Mouse (Mus musculus) forebrain, embryonic 13.5 days (tissue): ENCODE results near the gene Pin1. TPM values are rescaled to one million over a fixed set of nuclear protein-coding genes. Genes with fewer than 3 reads are reported as not detected.
A peak's percentile ranks its signal among the peaks of the same experiment; 100 is the strongest.

Source experiments
- ATAC-seq: fragments of 200-750 bp; cut with Nextera tagmentation; 2 replicates; pipeline ENCODE4 v1.8.0; 2017
- H3K27ac ChIP-seq: fragments of 300-500 bp; sonication (generic); 2 replicates; pipeline ENCODE4 v1.5.1; 2015; ENCODE audit warnings: inconsistent platforms, mild to moderate bottlenecking, moderate library complexity
- H3K27me3 ChIP-seq: fragments of 300-500 bp; sonication (generic); 2 replicates; pipeline ENCODE4 v1.6.1; 2015; ENCODE audit warnings: mild to moderate bottlenecking, inconsistent platforms
- H3K36me3 ChIP-seq: fragments of 300-500 bp; sonication (generic); 2 replicates; pipeline ENCODE4 v1.6.1; 2015; ENCODE audit warnings: mild to moderate bottlenecking, inconsistent platforms; ENCODE audit not compliant: poor library complexity, severe bottlenecking
- H3K4me1 ChIP-seq: fragments of 300-500 bp; sonication (generic); 2 replicates; pipeline ENCODE4 v1.6.1; 2015; ENCODE audit warnings: inconsistent platforms
- H3K4me2 ChIP-seq: fragments of 300-500 bp; sonication (generic); 2 replicates; pipeline ENCODE4 v1.6.1; 2015; ENCODE audit warnings: inconsistent platforms, mild to moderate bottlenecking, moderate library complexity
- H3K4me3 ChIP-seq: fragments of 300-500 bp; sonication (generic); 2 replicates; pipeline ENCODE4 v1.5.1; 2015; ENCODE audit warnings: mild to moderate bottlenecking, inconsistent platforms
- H3K9ac ChIP-seq: fragments of 300-500 bp; sonication (generic); 2 replicates; pipeline ENCODE4 v1.6.1; 2015; ENCODE audit warnings: mild to moderate bottlenecking, inconsistent platforms
- H3K9me3 ChIP-seq: fragments of 300-500 bp; sonication (generic); replicated peaks from 2 replicates; pipeline ENCODE4 v1.6.1; 2016; ENCODE audit warnings: inconsistent platforms
- WGBS: fragments of 180-500 bp; shearing (Covaris S2); methylation state at CpG from one replicate; pipeline ENCODE4 v1.1.7; 2015; 5-methylcytosine and 5-hydroxymethylcytosine counted together
- polyA plus RNA-seq: library from polyadenylated mRNA; unstranded; fragments of >200 nt; fragmentation: Nextera tagmentation; extraction: Ambion mirVana; gene quantifications from 2 replicates; pipeline ENCODE4 v1.2.1, GENCODE M21; 2015

Pin1 gene
- polyA plus RNA-seq, 1 experiment from 2014 or later: 64.8 TPM

- Histone ChIP-seq H3K27ac (no peak overlapping the region), H3K4me2 (peak overlapping the region; percentile 100), H3K9me3 (no peaks in the 10 kb centered on the region), H3K9ac (peak overlapping the region; percentile 84), H3K4me1 (peaks cover 42% of the 10 kb centered on the region), H3K4me3 (peak overlapping the region; percentile 95), H3K36me3 (peaks cover 27% of the 10 kb centered on the region), H3K27me3 (no peaks in the 10 kb centered on the region)
- 34% methylated on average over 6 of the region's 6 CpGs for WGBS
- ATAC-seq: no peak
Observed at GRCm38 (mm10) chr9:20641501-20641900, 10.4 kb upstream of the Pin1 start.

GRCm38 (mm10) chr9:20642101-20642895 lies 9.6 kb upstream of the Pin1 start, which contains the start of gene Ubl5:
TSS of gene Ubl5 (plus strand) at chr9:20642878.
- under 1% methylated on average over 51 of the region's 51 CpGs for WGBS
- Histone ChIP-seq H3K36me3 (peaks cover 32% of the 10 kb centered on the region), H3K9me3 (no peaks in the 10 kb centered on the region), H3K4me2 (peak within 1 kb of the TSS; percentile 100), H3K9ac (peak within 1 kb of the TSS; percentile 84), H3K27me3 (no peaks in the 10 kb centered on the region), H3K4me3 (peak within 1 kb of the TSS; percentile 95), H3K4me1 (peaks cover 42% of the 10 kb centered on the region), H3K27ac (peak within 1 kb of the TSS; percentile 82)
- ATAC-seq: peak; percentile 89

GRCm38 (mm10) chr9:20642896-20643466 lies 8.9 kb upstream of the Pin1 start:
- no peaks in the 10 kb centered on the region for H3K27me3 ChIP-seq
- H3K4me3 ChIP-seq: peak overlapping the region; percentile 95
- peak overlapping the region; percentile 100 for H3K4me2 ChIP-seq
- peak; percentile 82 for ATAC-seq
- H3K9ac ChIP-seq: peak overlapping the region; percentile 84
- peak overlapping the region; percentile 82 for H3K27ac ChIP-seq
- WGBS: under 1% methylated on average over 30 of the region's 30 CpGs
- peaks cover 42% of the 10 kb centered on the region for H3K4me1 ChIP-seq
- H3K9me3 ChIP-seq: no peaks in the 10 kb centered on the region
- peaks cover 34% of the 10 kb centered on the region for H3K36me3 ChIP-seq

GRCm38 (mm10) chr9:20643781-20644180 lies 8.1 kb upstream of the Pin1 start:
- peaks cover 34% of the 10 kb centered on the region for H3K36me3 ChIP-seq
- H3K27ac ChIP-seq: peak overlapping the region; percentile 82
- H3K27me3 ChIP-seq: no peaks in the 10 kb centered on the region
- peak overlapping the region; percentile 95 for H3K4me3 ChIP-seq
- ATAC-seq: no peak
- H3K4me2 ChIP-seq: peak overlapping the region; percentile 100
- peaks cover 42% of the 10 kb centered on the region for H3K4me1 ChIP-seq
- H3K9ac ChIP-seq: peak overlapping the region; percentile 84
- no peaks in the 10 kb centered on the region for H3K9me3 ChIP-seq
- WGBS: 10% methylated on average over 13 of the region's 13 CpGs

- peak within 1 kb of the TSS; percentile 85 for H3K27ac ChIP-seq
- ATAC-seq: peak; percentile 54
- peak within 1 kb of the TSS; percentile 100 for H3K4me2 ChIP-seq
- peaks cover 35% of the 10 kb centered on the region for H3K36me3 ChIP-seq
- H3K27me3 ChIP-seq: no peaks in the 10 kb centered on the region
- peak within 1 kb of the TSS; percentile 84 for H3K9ac ChIP-seq
- WGBS: under 1% methylated on average over 43 of the region's 43 CpGs
- H3K9me3 ChIP-seq: no peaks in the 10 kb centered on the region
- peaks cover 42% of the 10 kb centered on the region for H3K4me1 ChIP-seq
- peak within 1 kb of the TSS; percentile 95 for H3K4me3 ChIP-seq
Observed at GRCm38 (mm10) chr9:20644360-20645081, 7.4 kb upstream of the Pin1 start, which contains the start of gene Fbxl12. TSS of gene Fbxl12 (minus strand) at chr9:20644767.

- peak overlapping the region; percentile 95 for H3K4me3 ChIP-seq
- H3K36me3 ChIP-seq: peaks cover 39% of the 10 kb centered on the region
- no peak for ATAC-seq
- H3K4me2 ChIP-seq: peak overlapping the region; percentile 100
- peaks cover 42% of the 10 kb centered on the region for H3K4me1 ChIP-seq
- 4% methylated on average over 17 of the region's 17 CpGs for WGBS
- no peaks in the 10 kb centered on the region for H3K27me3 ChIP-seq
- H3K9me3 ChIP-seq: no peaks in the 10 kb centered on the region
- H3K27ac ChIP-seq: peak overlapping the region; percentile 85
- peak overlapping the region; percentile 84 for H3K9ac ChIP-seq
Observed at GRCm38 (mm10) chr9:20645121-20645520, 6.8 kb upstream of the Pin1 start.

GRCm38 (mm10) chr9:20652260-20652658 lies 364 bp downstream of the Pin1 start:
- Histone ChIP-seq H3K4me1 (peaks cover 35% of the 10 kb centered on the region), H3K9me3 (no peaks in the 10 kb centered on the region), H3K4me3 (peak overlapping the region; percentile 87), H3K36me3 (peaks cover 61% of the 10 kb centered on the region), H3K27ac (0 out of 2 replicates have a peak overlapping the region, but pooled peaks have one; percentile 8), H3K4me2 (peak overlapping the region; percentile 85), H3K9ac (peak overlapping the region; percentile 89), H3K27me3 (no peaks in the 10 kb centered on the region)
- no peak; the same call in 1 of the 2 replicates for ATAC-seq
- under 1% methylated on average over 22 of the region's 25 CpGs for WGBS

GRCm38 (mm10) chr9:20653859-20654258 lies 2.0 kb downstream of the Pin1 start:
- Histone ChIP-seq H3K27me3 (no peaks in the 10 kb centered on the region), H3K27ac (no peak overlapping the region), H3K9me3 (no peaks in the 10 kb centered on the region), H3K4me2 (peak overlapping the region; percentile 85; the same call in 1 of the 2 replicates), H3K4me3 (0 out of 2 replicates have a peak overlapping the region, but pooled peaks have one; percentile 87), H3K36me3 (peaks cover 61% of the 10 kb centered on the region), H3K9ac (no peak overlapping the region), H3K4me1 (peaks cover 39% of the 10 kb centered on the region)
- 96% methylated on average over 3 of the region's 3 CpGs for WGBS
- ATAC-seq: no peak

- H3K9ac ChIP-seq: peak overlapping the region; percentile 21; the same call in 1 of the 2 replicates
- H3K9me3 ChIP-seq: no peaks in the 10 kb centered on the region
- H3K4me1 ChIP-seq: peaks cover 34% of the 10 kb centered on the region
- ATAC-seq: no peak
- 88% methylated on average over 3 of the region's 3 CpGs for WGBS
- no peak overlapping the region for H3K27ac ChIP-seq
- H3K27me3 ChIP-seq: no peaks in the 10 kb centered on the region
- no peak overlapping the region for H3K4me2 ChIP-seq
- H3K36me3 ChIP-seq: peaks cover 86% of the 10 kb centered on the region
- H3K4me3 ChIP-seq: no peak overlapping the region
Observed at GRCm38 (mm10) chr9:20657546-20657945, 5.7 kb downstream of the Pin1 start.

GRCm38 (mm10) chr9:20662325-20662724 lies 10.4 kb downstream of the Pin1 start:
- 50% methylated on average over 3 of the region's 3 CpGs for WGBS
- Histone ChIP-seq H3K27me3 (no peaks in the 10 kb centered on the region), H3K27ac (peak overlapping the region; percentile 91), H3K9me3 (no peaks in the 10 kb centered on the region), H3K4me1 (peaks cover 47% of the 10 kb centered on the region), H3K9ac (peak overlapping the region; percentile 12; the same call in 1 of the 2 replicates), H3K36me3 (peaks cover 71% of the 10 kb centered on the region), H3K4me3 (no peak overlapping the region), H3K4me2 (no peak overlapping the region)
- peak; percentile 34; the same call in 1 of the 2 replicates for ATAC-seq

- peaks cover 67% of the 10 kb centered on the region for H3K36me3 ChIP-seq
- no peak overlapping the region for H3K4me2 ChIP-seq
- H3K4me3 ChIP-seq: no peak overlapping the region
- no peak for ATAC-seq
- H3K9ac ChIP-seq: no peak overlapping the region
- H3K9me3 ChIP-seq: no peaks in the 10 kb centered on the region
- peak overlapping the region; percentile 91 for H3K27ac ChIP-seq
- H3K27me3 ChIP-seq: no peaks in the 10 kb centered on the region
- peaks cover 44% of the 10 kb centered on the region for H3K4me1 ChIP-seq
- WGBS: 87% methylated on average over 8 of the region's 8 CpGs
Observed at GRCm38 (mm10) chr9:20662874-20663273, 11.0 kb downstream of the Pin1 start.
